9 mouse cellular contexts compared by ENCODE assay signal in the genomic region with DNA sequence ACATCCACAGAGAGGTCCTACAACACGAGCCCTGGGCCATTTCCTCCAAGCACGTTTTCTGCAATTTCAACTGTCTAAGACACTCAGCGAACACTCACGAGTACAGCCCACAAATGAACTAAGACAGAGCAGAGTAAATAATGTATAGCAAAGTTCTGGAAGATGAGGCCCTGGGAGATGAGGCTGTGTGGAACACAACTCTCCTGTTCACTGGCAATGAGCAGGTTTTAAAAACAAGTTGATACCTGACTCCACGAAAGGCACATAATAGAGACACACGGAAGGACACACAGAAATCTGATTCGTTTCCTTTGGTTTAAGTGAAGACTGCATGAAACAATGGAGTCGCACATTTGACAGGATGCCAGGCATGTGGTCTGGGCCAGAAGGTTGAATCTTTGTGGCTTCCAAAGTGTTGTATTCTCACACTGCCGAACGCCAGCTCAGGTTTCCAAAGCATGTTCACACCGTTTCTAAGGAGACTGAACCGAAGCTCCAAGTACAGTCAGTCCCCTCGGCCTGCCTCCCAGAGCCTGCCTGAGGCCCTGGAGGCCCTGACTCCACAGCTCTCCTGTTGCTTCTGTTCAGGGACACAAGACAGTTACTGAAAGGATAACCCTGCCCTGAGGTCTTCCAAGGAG.
A peak's percentile ranks its signal among the peaks of the same experiment; 100 is the strongest.
DNase-seq lines count a peak whose midpoint lies in the region; ATAC-seq lines count a peak whose summit lies in the region.
"Had no signal": no experiment of that assay in that cellular context is flagged by ENCODE, and none has a peak within 500 bp of the region (broad histone marks: within the 10 kb centered on the region; RNA-seq: fewer than 3 reads in every experiment).

No protein-coding gene starts in this region.

- H3K9me3 ChIP-seq in kidney, embryonic 14.5 days (ENCODE audit: control insufficient read depth, low read length) = no peaks in the 10 kb centered on the region
- H3K9me3 ChIP-seq in embryonic facial prominence, embryonic 12.5 days = no peaks in the 10 kb centered on the region
- H3K9me3 ChIP-seq: neural tube, embryonic 13.5 days had no signal

- H3K27me3 ChIP-seq in kidney, embryonic 14.5 days (ENCODE audit: control insufficient read depth, insufficient read depth, low read length) = no peaks in the 10 kb centered on the region
- H3K27me3 ChIP-seq in embryonic facial prominence, embryonic 12.5 days = no peaks in the 10 kb centered on the region
- H3K27me3 ChIP-seq: neural tube, embryonic 13.5 days had no signal

- no peak for DNase-seq in kidney, postnatal 36 days
- peak; percentile 28 to 33 for DNase-seq in right cerebral cortex, postnatal 10 days (ENCODE audit: low spot score in 2 of 2)
- no peak for DNase-seq in right cerebral cortex, postnatal 36 days (ENCODE audit: low spot score in 2 of 2)
- no peak for DNase-seq in ovary, adult 18-20 months (ENCODE audit: low spot score)
- no peak for DNase-seq in layer of hippocampus, adult 8-10 months (ENCODE audit: low spot score in 2 of 2)
- DNase-seq: gastrocnemius, postnatal 36 days had no signal

- 36% methylated on average over 13 of the region's 13 CpGs for WGBS in kidney, embryonic 14.5 days
- 25% methylated on average over 13 of the region's 13 CpGs for WGBS in embryonic facial prominence, embryonic 12.5 days

- no peak overlapping the region for H3K9ac ChIP-seq in kidney, embryonic 14.5 days (ENCODE audit: low read depth, low read length)
- H3K9ac ChIP-seq in embryonic facial prominence, embryonic 12.5 days = no peak overlapping the region
- H3K9ac ChIP-seq: neural tube, embryonic 13.5 days had no signal

- H3K27ac ChIP-seq in kidney, embryonic 14.5 days (ENCODE audit: low read depth, low read length) = no peak overlapping the region
- H3K27ac ChIP-seq in embryonic facial prominence, embryonic 12.5 days = no peak overlapping the region; the same call in 1 of the 2 replicates
- H3K27ac ChIP-seq: neural tube, embryonic 13.5 days had no signal

- ATAC-seq in kidney, embryonic 14.5 days (ENCODE audit: low FRiP score, low TSS enrichment) = 0 out of 2 replicates have a peak, but pooled peaks have one; percentile 43
- ATAC-seq in embryonic facial prominence, embryonic 12.5 days (ENCODE audit: insufficient number of reproducible peaks, insufficient read depth, low FRiP score, low TSS enrichment) = 0 out of 2 replicates have a peak, but pooled peaks have one; percentile 22

- peaks cover 3% of the 10 kb centered on the region; the same call in 1 of the 2 replicates for H3K4me1 ChIP-seq in kidney, embryonic 14.5 days (ENCODE audit: control insufficient read depth, insufficient read depth, low read length)
- peaks cover 18% of the 10 kb centered on the region for H3K4me1 ChIP-seq in embryonic facial prominence, embryonic 12.5 days

- peaks cover 5% of the 10 kb centered on the region; the same call in 1 of the 2 replicates for H3K36me3 ChIP-seq in kidney, embryonic 14.5 days (ENCODE audit: control insufficient read depth, insufficient read depth, low read length)
- no peaks in the 10 kb centered on the region for H3K36me3 ChIP-seq in embryonic facial prominence, embryonic 12.5 days
- H3K36me3 ChIP-seq: neural tube, embryonic 13.5 days had no signal

- no peak overlapping the region for H3K4me2 ChIP-seq in kidney, embryonic 14.5 days (replicated peaks; ENCODE audit: low read depth, low read length)
- no peak overlapping the region for H3K4me2 ChIP-seq in embryonic facial prominence, embryonic 12.5 days (replicated peaks)
- H3K4me2 ChIP-seq: neural tube, embryonic 13.5 days had no signal

- H3K4me3 ChIP-seq in kidney, embryonic 14.5 days (ENCODE audit: low read length) = no peak overlapping the region
- H3K4me3 ChIP-seq in embryonic facial prominence, embryonic 12.5 days = no peak overlapping the region
- H3K4me3 ChIP-seq: neural tube, embryonic 13.5 days had no signal

Comparison
In these comparisons a context has a peak if more than half of its experiments do, and no peak if none do; other contexts are left out.
1. DNase-seq: peak in right cerebral cortex, postnatal 10 days (2 of 2); none in kidney, postnatal 36 days (0 of 2), right cerebral cortex, postnatal 36 days (0 of 2), ovary, adult 18-20 months (single experiment) and layer of hippocampus, adult 8-10 months (0 of 2).